Mouse (Mus musculus) left cerebral cortex, postnatal 25 days (tissue): Measurements from ENCODE around the gene Pigk. TPM values are rescaled to one million over a fixed set of nuclear protein-coding genes. Genes with fewer than 3 reads are reported as not detected.

Experiments
- DNase-seq, 2 experiments: peaks; one replicate each; pipeline ENCODE4 v3.0.0; 2022; ENCODE audit warnings: low spot score in 2 of 2, mixed read lengths in 1 of 2
- intact Hi-C: fragments of 180-260 bp; cut with DNase I; formaldehyde crosslinking; loops from one replicate; pipeline ENCODE4 v1.15.1; 2025
- total RNA-seq, 2 experiments: library from RNA; stranded (reverse); gene quantifications; 2 replicates each; pipeline ENCODE4 v1.2.3; 2021

Pigk gene
- total RNA-seq, 2 experiments from 2014 or later: 47.4 to 48.1 TPM

DNA sequence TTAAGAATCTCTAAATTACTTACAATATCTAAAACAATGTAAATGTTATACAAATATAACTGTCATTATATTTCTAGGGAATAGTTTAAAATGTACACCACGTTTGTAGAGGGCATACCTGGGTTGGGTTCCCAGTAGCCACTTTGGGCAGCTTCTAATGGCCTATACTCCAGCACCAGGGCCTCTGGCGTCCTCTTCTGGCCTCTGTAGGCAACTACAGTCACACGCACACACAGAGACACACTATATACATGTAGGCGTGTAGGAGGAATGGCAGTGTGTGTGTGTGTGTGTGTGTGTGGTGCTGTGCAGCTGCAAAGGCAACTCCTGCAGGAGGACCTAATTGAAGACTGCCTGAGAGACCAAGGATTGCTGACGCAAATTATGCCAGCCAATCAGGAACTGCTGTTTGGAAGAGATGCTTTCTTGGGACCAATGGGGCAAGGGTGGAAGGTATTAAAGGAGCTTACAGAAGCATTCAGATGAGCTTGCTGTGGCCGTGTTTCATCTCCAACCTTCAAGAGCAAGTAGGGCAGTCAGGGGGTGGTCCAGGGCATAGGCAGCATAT, 161.9 kb downstream of the Pigk start:
- intact Hi-C loops: no loop called here
- no peak for DNase-seq

- DNase-seq: peak in 1 of 2 experiments; percentile 71
- intact Hi-C loops: no loop called here
These were observed 166.4 kb downstream of the Pigk start for GRCm38 (mm10) chr3:152880121-152880835.

DNA sequence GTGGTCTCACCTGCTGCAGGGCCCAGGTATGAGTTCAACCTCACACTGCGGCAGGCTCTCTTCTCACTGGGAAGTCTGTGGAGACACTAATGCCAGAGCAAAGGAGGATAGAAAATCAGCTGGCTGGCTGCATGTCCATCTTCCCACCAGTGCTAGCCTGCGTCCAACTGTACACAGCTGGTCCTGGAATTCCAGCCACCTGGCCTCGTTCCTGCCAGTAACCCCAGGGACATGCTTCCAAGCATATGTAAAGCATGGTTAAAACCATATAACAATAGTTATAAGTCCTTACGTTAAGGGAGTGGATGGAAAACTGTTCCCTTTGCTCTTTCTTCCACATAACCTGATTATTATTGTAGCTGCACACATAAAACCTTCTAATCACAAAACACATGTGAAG, 167.8 kb downstream of the Pigk start:
- no peak for DNase-seq
- intact Hi-C loops: no loop called here

DNA sequence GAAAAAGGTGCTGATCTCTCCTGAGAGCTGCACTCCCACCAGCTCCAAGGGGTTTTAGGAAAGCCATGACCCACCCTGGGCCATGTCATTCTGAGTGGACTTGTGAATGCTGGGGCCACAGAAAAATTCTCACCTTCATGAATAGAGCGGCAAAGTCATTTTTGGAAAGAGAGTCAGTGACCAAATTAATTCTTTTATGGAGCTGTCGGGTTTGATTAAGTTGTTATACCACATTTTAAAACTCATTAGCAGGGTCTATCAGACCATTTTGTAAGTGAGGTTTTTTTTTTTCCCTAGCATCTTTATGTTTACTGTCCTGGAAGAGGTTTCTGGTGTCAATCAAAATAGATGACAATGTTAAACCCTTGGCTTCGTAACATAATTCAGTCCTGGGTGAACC, 169.7 kb downstream of the Pigk start:
- intact Hi-C loops: no loop called here
- DNase-seq: no peak

GRCm38 (mm10) chr3:152886749-152887148, 172.8 kb downstream of the Pigk start:
- intact Hi-C loops: no loop called here
- no peak for DNase-seq

GRCm38 (mm10) chr3:152888116-152888515, 174.2 kb downstream of the Pigk start:
- intact Hi-C loops: no loop called here
- no peak for DNase-seq

DNA sequence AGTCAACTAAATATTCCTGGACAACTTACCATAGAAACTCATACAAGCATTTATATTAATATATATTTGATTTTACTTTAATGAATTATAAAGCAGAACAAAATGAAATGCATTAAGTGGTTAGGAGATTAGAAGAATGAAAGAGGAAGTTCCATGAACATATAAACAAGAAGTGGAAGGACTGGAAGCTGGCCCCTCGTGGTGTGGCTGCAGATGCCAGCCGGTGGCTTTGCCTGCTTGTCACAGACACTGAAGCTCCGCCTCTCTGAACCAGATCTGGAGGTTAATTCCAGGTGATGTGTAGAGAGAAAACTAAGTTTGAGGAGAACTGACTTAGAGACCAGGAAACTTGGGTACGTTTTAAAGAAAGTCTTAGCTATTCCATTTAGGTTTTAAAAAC, 181.0 kb downstream of the Pigk start:
- intact Hi-C loops: no loop called here
- no peak for DNase-seq

GRCm38 (mm10) chr3:152896111-152896510, 182.2 kb downstream of the Pigk start:
- DNase-seq: no peak
- intact Hi-C loops: no loop called here

- intact Hi-C loops: no loop called here
- no peak for DNase-seq
These were observed 183.3 kb downstream of the Pigk start for GRCm38 (mm10) chr3:152897196-152897595.

DNA sequence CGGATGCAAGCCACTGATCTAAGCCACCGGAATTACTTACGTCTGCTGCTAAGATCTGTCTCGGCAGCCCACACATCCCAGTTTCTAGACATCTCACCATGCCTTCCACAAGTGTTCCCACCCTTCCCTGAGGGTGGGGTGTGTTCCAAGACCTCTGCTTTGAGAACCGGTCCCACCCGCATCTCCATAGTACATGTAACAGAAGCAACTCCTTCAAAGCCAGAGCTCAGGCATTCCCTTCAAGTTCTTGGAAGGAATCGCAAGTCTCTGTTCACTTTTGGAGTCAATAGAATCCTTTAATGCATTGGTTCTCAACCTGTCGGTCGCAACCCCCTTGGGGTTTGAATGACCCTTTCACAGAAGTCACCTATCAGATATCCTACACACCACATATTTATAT, 185.0 kb downstream of the Pigk start:
- DNase-seq: no peak
- intact Hi-C loops: no loop called here

GRCm38 (mm10) chr3:152905026-152905425, 191.1 kb downstream of the Pigk start:
- DNase-seq: no peak
- intact Hi-C loops: no loop called here

DNA sequence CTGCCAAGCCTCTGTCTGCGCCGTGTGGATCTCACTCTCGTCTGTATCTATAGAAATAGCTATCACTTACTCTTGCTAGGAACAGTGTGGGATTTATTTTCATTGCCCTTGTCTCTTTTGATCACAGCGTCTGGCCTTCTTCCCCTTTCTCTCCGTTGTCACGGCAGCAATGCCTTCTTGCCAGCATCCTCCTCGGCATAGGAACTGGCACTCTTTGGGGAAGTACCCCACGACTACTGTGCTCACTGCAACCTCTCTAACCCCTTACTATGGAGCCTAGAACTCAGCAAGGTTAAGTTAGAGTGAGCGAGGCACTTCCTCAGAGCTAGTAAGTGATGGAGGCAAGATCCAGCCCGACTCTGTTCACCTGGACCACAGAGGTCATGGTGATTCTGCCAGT, 191.9 kb downstream of the Pigk start:
- no peak for DNase-seq
- intact Hi-C loops: no loop called here

GRCm38 (mm10) chr3:152907087-152907486, 193.2 kb downstream of the Pigk start:
- peak in 1 of 2 experiments; percentile 62 for DNase-seq
- intact Hi-C loops: no loop called here

- DNase-seq: no peak
- intact Hi-C loops: no loop called here
These were observed 193.8 kb downstream of the Pigk start for GRCm38 (mm10) chr3:152907683-152908082.

- intact Hi-C loops: no loop called here
- DNase-seq: no peak
These were observed 197.7 kb downstream of the Pigk start for GRCm38 (mm10) chr3:152911578-152911977.

GRCm38 (mm10) chr3:152912216-152913101, 198.6 kb downstream of the Pigk start:
- no peak for DNase-seq
- intact Hi-C loops: no loop called here

DNA sequence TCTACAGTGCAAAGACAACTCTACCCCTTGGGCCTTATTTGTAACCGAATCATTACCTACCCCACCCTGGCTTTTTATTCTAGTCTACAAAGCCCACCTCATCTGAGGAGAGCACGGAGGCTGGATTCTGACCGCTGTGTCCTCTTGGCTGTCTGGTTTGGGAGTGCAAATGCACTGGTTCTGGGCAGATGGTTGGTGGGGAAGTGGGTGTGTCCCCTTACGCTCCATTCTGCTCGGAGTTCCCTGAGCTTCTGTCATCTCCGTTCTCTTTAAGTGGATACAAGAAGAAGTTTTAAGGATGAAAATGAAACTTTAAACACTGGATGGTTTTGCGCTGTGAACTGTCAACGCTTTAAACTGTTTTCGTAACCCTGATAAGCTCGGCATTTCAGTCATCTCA, 199.2 kb downstream of the Pigk start:
- intact Hi-C loops: no loop called here
- DNase-seq: no peak

GRCm38 (mm10) chr3:152913625-152914024, 199.7 kb downstream of the Pigk start:
- DNase-seq: no peak
- intact Hi-C loops: no loop called here

DNA sequence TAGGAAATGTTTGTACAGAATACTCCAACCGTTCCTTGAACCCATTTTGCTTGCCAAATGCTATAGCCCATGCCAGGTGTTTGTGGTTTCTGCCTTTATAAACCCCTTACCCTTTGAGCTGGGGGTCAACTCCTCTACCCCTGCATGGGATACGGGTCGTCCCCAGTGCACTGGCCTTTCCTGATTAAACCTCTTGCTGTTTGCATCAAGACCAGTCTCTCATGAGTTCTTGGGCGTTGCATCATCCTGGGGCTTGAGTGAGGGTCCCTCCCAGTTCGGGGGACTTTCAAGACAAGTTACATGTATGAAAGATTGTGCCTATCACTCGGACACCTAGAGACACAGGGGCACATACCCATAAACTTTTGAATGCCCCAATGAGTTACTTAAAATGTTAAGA, 200.5 kb downstream of the Pigk start:
- no peak for DNase-seq
- intact Hi-C loops: no loop called here

GRCm38 (mm10) chr3:152917579-152917978, 203.7 kb downstream of the Pigk start:
- no peak for DNase-seq
- intact Hi-C loops: no loop called here

GRCm38 (mm10) chr3:152919101-152919500, 205.2 kb downstream of the Pigk start:
- no peak for DNase-seq
- intact Hi-C loops: no loop called here
